ENCODE assay signal across 27 mouse cellular contexts in genomic region chr1:48275666-48276065, GRCm38 (mm10).
DNase-seq lines count a peak whose midpoint lies in the region; ATAC-seq and TF ChIP-seq lines count a peak whose summit lies in the region.
"Had no signal": no experiment of that assay in that cellular context is flagged by ENCODE, and none has a peak within 500 bp of the region (broad histone marks: within the 10 kb centered on the region; RNA-seq: fewer than 3 reads in every experiment).

No protein-coding gene starts in this region.

- no peak overlapping the region for H3K4me2 ChIP-seq in midbrain, postnatal 0 days (ENCODE audit: low read depth, low read length, poor library complexity, severe bottlenecking)
- no peak overlapping the region for H3K4me2 ChIP-seq in midbrain, embryonic 14.5 days (ENCODE audit: low read length)
- H3K4me2 ChIP-seq: embryonic facial prominence, embryonic 13.5 days; forebrain, embryonic 12.5 days; forebrain, embryonic 15.5 days; heart, embryonic 13.5 days; hindbrain, embryonic 14.5 days had no signal

- no peak overlapping the region for H3K9ac ChIP-seq in midbrain, postnatal 0 days (replicated peaks; ENCODE audit: low read length, poor library complexity, severe bottlenecking)
- H3K9ac ChIP-seq in midbrain, embryonic 14.5 days (replicated peaks; ENCODE audit: low read length), result no peak overlapping the region
- H3K9ac ChIP-seq: embryonic facial prominence, embryonic 13.5 days; forebrain, embryonic 12.5 days; forebrain, embryonic 15.5 days; heart, embryonic 13.5 days; hindbrain, embryonic 14.5 days had no signal

- no peak for TF ChIP-seq CTCF in midbrain, postnatal 0 days (IDR thresholded peaks at IDR 0.05)
- TF ChIP-seq CTCF in kidney, adult 2 months (conservative IDR thresholded peaks at IDR 0.05; ENCODE audit: insufficient read depth, insufficient read length, low read depth, low read length), result no peak

- H3K9me3 ChIP-seq in midbrain, postnatal 0 days (ENCODE audit: low read length), result no peaks in the 10 kb centered on the region
- no peaks in the 10 kb centered on the region for H3K9me3 ChIP-seq in midbrain, embryonic 14.5 days (ENCODE audit: control insufficient read depth, low read length)
- H3K9me3 ChIP-seq: embryonic facial prominence, embryonic 10.5 days; embryonic facial prominence, embryonic 13.5 days; forebrain, embryonic 12.5 days; forebrain, embryonic 15.5 days; heart, embryonic 10.5 days; heart, embryonic 13.5 days had no signal

- H3K4me3 ChIP-seq in midbrain, postnatal 0 days (ENCODE audit: low read depth, low read length), result no peak overlapping the region
- no peak overlapping the region for H3K4me3 ChIP-seq in midbrain, embryonic 14.5 days (replicated peaks; ENCODE audit: low read depth, low read length)
- no peak overlapping the region for H3K4me3 ChIP-seq in kidney, adult 2 months (ENCODE audit: insufficient read depth, low read depth, low read length)
- H3K4me3 ChIP-seq: embryonic facial prominence, embryonic 10.5 days; embryonic facial prominence, embryonic 13.5 days; erythroblast, embryonic 14.5 days; forebrain, embryonic 12.5 days; forebrain, embryonic 15.5 days; heart, adult 2 months; heart, embryonic 10.5 days; heart, embryonic 13.5 days had no signal

- TF ChIP-seq POLR2A in kidney, adult 2 months (IDR thresholded peaks at IDR 0.05; ENCODE audit: low read depth, low read length), result no peak

- H3K4me1 ChIP-seq in midbrain, postnatal 0 days (ENCODE audit: insufficient read depth, low read length), result no peaks in the 10 kb centered on the region
- H3K4me1 ChIP-seq in midbrain, embryonic 14.5 days (ENCODE audit: control insufficient read depth, insufficient read depth, low read length), result no peaks in the 10 kb centered on the region
- no peaks in the 10 kb centered on the region for H3K4me1 ChIP-seq in kidney, adult 2 months (ENCODE audit: control insufficient read depth, insufficient read depth, low read length)
- H3K4me1 ChIP-seq: embryonic facial prominence, embryonic 10.5 days; embryonic facial prominence, embryonic 13.5 days; forebrain, embryonic 12.5 days; forebrain, embryonic 15.5 days; heart, embryonic 10.5 days; heart, embryonic 13.5 days had no signal

- no peak for ATAC-seq in cerebellum, adult (ENCODE audit: insufficient number of reproducible peaks, low FRiP score, low TSS enrichment)
- ATAC-seq in midbrain, postnatal 0 days (ENCODE audit: low FRiP score), result no peak
- ATAC-seq in midbrain, embryonic 14.5 days (ENCODE audit: low FRiP score, low TSS enrichment), result no peak
- ATAC-seq: CD4-positive, CD25-positive, alpha-beta regulatory T cell, adult 4 months; inflammation-experienced regulatory T-cells, adult 6 months; intestine, embryonic 16.5 days had no signal

- H3K27me3 ChIP-seq in midbrain, postnatal 0 days (ENCODE audit: insufficient read depth, low read length), result no peaks in the 10 kb centered on the region
- H3K27me3 ChIP-seq in midbrain, embryonic 14.5 days (ENCODE audit: control insufficient read depth, insufficient read depth, low read length), result no peaks in the 10 kb centered on the region
- no peaks in the 10 kb centered on the region for H3K27me3 ChIP-seq in kidney, adult 2 months (replicated peaks; ENCODE audit: control insufficient read depth, insufficient read depth, low read length)
- H3K27me3 ChIP-seq: embryonic facial prominence, embryonic 13.5 days; forebrain, embryonic 12.5 days; forebrain, embryonic 15.5 days; heart, embryonic 13.5 days had no signal

- H3K36me3 ChIP-seq in midbrain, postnatal 0 days (ENCODE audit: insufficient read depth, low read length), result no peaks in the 10 kb centered on the region
- H3K36me3 ChIP-seq in midbrain, embryonic 14.5 days (ENCODE audit: control insufficient read depth, insufficient read depth, low read length), result no peaks in the 10 kb centered on the region
- H3K36me3 ChIP-seq in kidney, adult 2 months (ENCODE audit: control insufficient read depth, insufficient read depth, low read length), result no peaks in the 10 kb centered on the region
- H3K36me3 ChIP-seq: embryonic facial prominence, embryonic 10.5 days; embryonic facial prominence, embryonic 13.5 days; forebrain, embryonic 12.5 days; forebrain, embryonic 15.5 days; heart, embryonic 10.5 days; heart, embryonic 13.5 days had no signal

- WGBS in midbrain, postnatal 0 days, result 66% methylated on average over 1 of the region's 1 CpGs
- 69% methylated on average over 1 of the region's 1 CpGs for WGBS in midbrain, embryonic 14.5 days
- WGBS in kidney, adult 2 months, result 73% methylated on average over 1 of the region's 1 CpGs

- H3K27ac ChIP-seq in midbrain, postnatal 0 days (ENCODE audit: low read depth, low read length), result no peak overlapping the region
- no peak overlapping the region for H3K27ac ChIP-seq in midbrain, embryonic 14.5 days (replicated peaks; ENCODE audit: low read depth, low read length)
- no peak overlapping the region for H3K27ac ChIP-seq in kidney, adult 2 months (ENCODE audit: insufficient read depth, low read depth, low read length)
- H3K27ac ChIP-seq: embryonic facial prominence, embryonic 10.5 days; embryonic facial prominence, embryonic 13.5 days; forebrain, embryonic 12.5 days; forebrain, embryonic 15.5 days; heart, adult 2 months; heart, embryonic 10.5 days; heart, embryonic 13.5 days; hindbrain, embryonic 14.5 days; hindbrain, postnatal 0 days had no signal

- peak; percentile 25 for DNase-seq in cerebellum, adult 9-10 months
- DNase-seq in midbrain, postnatal 0 days (ENCODE audit: low spot score), result peak; percentile 0
- no peak for DNase-seq in midbrain, embryonic 14.5 days
- DNase-seq in cerebellum, postnatal 14 days, result peak; percentile 9 to 54
- no peak for DNase-seq in kidney, adult 2 months
- DNase-seq in spleen, postnatal 36 days (ENCODE audit: low spot score in 2 of 2), result no peak
- DNase-seq: adrenal gland, adult 2 months; adrenal gland, postnatal 14 days; embryo, embryonic 11 days; gastrocnemius, postnatal 10 days; gastrocnemius, postnatal 36 days; heart, adult 2 months; heart, postnatal 14 days; kidney, adult 18-20 months had no signal

Comparison
In these comparisons a context has a peak if more than half of its experiments do, and no peak if none do; other contexts are left out.
1. DNase-seq: peak in cerebellum, adult 9-10 months (single experiment), midbrain, postnatal 0 days (single experiment) and cerebellum, postnatal 14 days (2 of 2); none in midbrain, embryonic 14.5 days (single experiment), kidney, adult 2 months (single experiment) and spleen, postnatal 36 days (0 of 2).